Mouse (Mus musculus) thymus, postnatal 36 days (tissue): ENCODE measurements around the gene Cops3.
A peak's percentile ranks its signal among the peaks of the same experiment; 100 is the strongest.
"Not testable (repeated sequence)": the region's sequence is repeated elsewhere in the genome, so short reads cannot be mapped to it uniquely, and the experiment has no call there.

Source experiments
- DNase-seq, 2 experiments: peaks; one replicate each; pipeline ENCODE4 v3.0.0; 2022; ENCODE audit warnings: mixed read lengths in 2 of 2

Cops3 gene

DNA sequence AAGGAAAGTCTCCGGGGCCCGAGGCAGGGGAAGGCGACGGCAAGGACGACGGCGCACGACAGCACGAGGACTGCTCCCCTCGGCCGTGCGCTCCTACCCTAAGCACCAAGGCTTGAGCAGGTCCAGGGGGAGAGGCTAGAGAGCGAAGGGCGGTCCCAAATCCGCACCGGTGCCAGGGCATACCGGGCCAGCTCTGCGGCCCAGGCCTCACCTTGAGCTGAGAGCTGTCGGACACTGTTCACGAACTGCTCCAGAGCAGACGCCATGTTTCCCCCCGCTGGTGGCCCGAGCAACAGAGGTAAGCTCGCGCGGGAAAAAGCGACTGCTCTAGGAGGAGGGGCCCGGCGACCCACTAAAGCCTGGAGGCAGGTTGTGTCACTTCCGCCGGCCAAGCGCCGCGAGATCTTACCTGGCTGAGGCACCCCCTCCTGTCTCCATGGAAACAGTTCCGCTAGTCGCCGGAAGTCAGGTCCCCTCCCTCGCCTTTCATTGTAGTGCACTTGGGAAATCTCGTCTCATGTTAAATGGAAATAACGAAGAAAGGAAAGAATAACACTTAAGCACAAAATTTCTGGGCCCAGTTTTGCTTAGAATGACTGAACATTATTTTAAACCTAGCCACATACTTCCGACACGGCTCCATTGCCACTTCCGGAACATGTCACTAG, at the start of gene Cops3:
Gene Cops3 (minus strand): TSS at position 380 of the 668 bp plus-strand sequence.
- DNase-seq, result peak; percentile 90 to 96

GRCm38 (mm10) chr11:59888151-59888550, 48.5 kb upstream of the Cops3 start:
- no peak for DNase-seq

DNA sequence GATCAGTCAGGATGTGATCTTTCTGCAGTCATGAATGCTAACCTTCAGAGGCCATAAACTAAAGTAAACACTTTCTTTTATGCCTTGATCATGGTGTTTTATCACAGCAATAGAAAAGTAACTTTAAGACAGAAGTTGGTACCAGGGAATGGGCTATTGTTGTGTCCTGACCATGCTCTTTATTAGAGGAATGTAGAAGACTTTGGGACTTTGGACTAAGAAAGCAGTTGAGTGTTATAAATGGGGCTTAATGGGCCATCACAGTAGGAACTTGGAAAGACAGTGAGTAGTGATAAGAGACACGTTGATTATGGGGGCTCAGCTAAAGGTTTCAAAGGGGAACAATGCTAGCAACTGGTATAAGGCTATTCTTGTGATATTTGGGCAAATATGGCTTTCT, 47.3 kb upstream of the Cops3 start:
- no peak for DNase-seq

- DNase-seq, result peak; percentile 40 to 52
Observed at GRCm38 (mm10) chr11:59885217-59885986, 45.8 kb upstream of the Cops3 start.

DNA sequence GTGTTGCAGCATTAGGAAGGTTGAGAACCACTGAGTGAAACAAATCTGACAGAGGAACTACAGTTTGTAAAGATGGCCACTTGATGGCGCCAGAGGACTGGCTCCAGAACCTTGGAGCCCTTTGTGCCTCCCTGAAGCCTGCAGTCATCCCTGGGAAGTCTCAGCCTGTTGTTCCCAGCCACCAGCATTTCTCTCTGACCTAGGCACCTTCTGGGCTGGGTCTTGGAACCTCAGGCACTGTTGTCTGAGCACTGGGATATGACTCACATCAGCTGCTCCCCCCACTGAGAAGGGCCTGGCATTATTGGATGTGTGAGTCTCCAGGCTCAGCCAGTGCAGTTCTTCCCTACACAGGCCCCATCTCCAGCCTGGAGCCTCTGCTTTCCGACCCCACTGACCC, 40.4 kb upstream of the Cops3 start:
- DNase-seq, result peak; percentile 40 to 52

DNA sequence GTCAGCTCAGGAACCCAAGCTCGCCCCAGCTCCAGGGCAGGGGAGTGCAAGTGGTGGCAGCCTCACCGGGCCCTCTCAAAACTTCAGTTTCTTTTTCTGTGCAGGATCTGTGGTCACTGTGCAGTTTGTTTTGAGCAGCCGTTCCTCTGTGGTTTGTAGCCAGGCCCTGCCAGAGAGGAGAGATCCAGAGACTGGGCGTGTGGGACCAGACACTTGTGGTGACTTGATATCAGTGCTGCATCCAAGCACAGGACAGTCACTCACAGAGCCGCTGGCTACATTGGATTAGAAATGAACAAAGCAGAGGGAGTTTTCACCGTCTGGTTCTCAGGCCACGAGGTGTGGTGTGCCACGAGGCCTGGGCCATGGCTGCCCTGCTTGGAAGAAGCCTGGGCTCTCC, 32.5 kb upstream of the Cops3 start:
- DNase-seq, result no peak

GRCm38 (mm10) chr11:59864316-59864715, 24.7 kb upstream of the Cops3 start:
- DNase-seq, result no peak

- DNase-seq, result no peak
Observed at GRCm38 (mm10) chr11:59860467-59860866, 20.8 kb upstream of the Cops3 start.

- no peak for DNase-seq
Observed at GRCm38 (mm10) chr11:59852865-59853264, 13.2 kb upstream of the Cops3 start.

DNA sequence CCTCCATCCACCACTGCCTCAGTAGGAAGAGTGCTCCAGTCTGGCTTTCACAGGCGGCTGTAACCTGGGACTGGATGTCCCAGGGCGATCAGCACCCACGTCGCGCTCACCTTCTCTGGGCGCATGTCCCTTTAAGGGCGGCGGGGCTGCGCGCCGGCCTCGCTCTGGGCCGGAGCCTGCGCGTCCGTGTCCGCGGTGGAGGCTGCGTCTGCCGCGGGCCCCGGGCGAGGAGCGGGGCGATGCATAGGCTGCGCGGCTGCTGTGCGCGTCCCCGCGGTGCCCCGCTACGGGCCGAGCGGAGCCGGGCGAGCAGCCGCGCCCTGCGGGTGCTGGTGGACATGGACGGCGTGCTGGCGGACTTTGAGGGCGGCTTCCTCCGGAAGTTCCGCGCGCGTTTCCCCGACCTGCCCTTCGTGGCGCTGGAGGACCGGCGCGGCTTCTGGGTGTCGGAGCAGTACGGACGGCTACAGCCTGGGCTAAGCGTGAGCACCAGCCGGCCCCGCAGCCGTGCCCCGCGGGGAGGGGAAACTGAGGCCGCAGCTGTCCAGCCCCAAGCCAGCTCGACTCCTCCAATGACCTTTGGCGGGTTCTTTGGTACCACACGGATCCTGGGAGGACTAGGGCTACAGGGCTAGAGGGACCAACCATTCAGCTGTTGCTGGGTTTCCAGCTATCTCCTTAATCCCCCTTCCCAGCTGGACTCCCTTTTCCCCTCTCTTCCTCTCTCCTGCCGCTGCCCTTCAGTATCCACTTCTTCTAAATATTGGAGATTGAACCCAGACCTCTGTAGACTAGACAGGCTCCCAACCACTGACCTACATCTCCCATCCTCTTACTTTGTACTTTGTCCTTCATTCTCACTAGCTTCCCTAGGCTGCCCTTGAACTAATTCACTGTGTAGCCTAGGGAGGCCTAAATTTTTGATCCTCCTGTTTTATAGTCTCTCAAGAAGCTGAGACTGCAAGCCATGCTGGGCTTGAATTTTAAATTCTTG, 8.6 kb upstream of the Cops3 start:
- DNase-seq, result peak; percentile 69 to 70

DNA sequence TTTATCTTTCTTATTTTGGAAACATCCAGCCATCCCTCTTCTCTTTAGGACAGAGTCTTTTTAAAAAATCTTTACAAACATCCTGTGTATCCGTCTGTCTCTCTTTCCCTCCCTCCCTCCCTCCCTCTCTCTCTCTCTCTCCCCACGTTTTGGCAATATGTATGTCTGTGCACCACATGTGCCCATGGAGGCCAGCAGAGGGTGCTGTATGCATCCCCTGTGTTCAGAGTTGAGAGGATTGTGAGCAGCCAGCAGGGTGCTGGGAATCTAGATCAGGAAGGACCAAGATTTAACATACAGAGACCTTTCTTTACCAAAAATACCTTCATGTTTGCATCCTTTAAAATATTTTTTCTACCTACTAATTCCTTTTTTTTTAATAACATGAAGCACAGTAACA, 7.5 kb upstream of the Cops3 start:
- DNase-seq, result peak; percentile 62 to 70

- no peak for DNase-seq
Observed at GRCm38 (mm10) chr11:59846311-59846710, 6.7 kb upstream of the Cops3 start.

GRCm38 (mm10) chr11:59839008-59839458, 605 bp downstream of the Cops3 start, which contains the start of gene Nt5m:
Nt5m (plus strand) TSS chr11:59839447.
- peak; percentile 93 to 94 for DNase-seq

GRCm38 (mm10) chr11:59838426-59838825, 1.2 kb downstream of the Cops3 start:
- no peak for DNase-seq

GRCm38 (mm10) chr11:59837789-59838188, 1.8 kb downstream of the Cops3 start:
- not testable (repeated sequence) for DNase-seq

GRCm38 (mm10) chr11:59821625-59822024, 18.0 kb downstream of the Cops3 start:
- no peak for DNase-seq

- DNase-seq, result no peak
Observed at GRCm38 (mm10) chr11:59817916-59818315, 21.7 kb downstream of the Cops3 start.

DNA sequence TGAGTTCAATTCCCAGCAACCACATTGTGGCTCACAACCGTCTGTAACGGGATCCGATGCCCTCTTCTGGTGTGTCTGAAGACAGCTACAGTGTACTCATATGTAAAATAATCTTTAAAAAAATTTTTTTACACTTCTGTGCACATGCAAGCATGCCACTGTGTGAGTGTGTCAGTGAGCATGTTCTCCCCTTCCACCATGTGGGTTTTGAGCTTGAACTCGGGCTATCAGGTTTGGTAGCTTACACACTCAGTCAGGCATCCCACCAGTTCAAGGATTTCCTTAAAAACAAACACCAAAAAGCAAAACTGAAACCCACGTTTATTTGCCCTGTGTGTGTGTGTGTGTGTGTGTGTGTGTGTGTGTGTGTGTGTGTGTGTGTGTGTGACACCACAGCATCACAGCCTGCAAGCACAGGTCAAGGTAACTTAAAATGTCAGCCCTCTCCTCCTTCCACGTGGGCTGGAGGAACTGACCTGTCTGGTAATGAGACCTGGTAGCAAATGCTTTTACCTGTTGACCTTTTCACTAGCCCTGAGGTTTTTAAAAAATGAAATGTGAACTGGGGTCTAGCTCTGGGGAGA, 24.1 kb downstream of the Cops3 start:
- no peak for DNase-seq

- DNase-seq, result no peak
Observed at GRCm38 (mm10) chr11:59814936-59815335, 24.7 kb downstream of the Cops3 start.

- no peak for DNase-seq
Observed at GRCm38 (mm10) chr11:59814311-59814710, 25.3 kb downstream of the Cops3 start.

DNA sequence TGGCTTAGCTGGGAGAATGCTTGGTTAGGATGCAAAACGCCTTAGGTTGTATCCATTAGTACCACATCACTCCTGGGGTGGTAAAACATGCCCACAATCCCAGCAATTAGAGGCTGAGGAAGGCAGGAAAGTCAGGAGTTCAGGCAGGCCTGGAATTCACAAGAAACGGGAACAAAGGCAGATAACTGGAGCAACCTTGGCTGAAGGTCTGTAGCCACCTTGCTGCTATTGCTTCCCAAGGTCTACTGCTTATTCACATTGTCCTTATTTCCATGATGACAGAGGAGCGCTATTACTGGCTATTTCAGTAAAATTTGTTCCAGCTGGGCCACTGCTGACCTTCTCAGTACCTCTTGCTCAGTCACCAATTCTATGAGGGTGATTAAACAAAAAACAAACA, 26.4 kb downstream of the Cops3 start:
- no peak for DNase-seq

DNA sequence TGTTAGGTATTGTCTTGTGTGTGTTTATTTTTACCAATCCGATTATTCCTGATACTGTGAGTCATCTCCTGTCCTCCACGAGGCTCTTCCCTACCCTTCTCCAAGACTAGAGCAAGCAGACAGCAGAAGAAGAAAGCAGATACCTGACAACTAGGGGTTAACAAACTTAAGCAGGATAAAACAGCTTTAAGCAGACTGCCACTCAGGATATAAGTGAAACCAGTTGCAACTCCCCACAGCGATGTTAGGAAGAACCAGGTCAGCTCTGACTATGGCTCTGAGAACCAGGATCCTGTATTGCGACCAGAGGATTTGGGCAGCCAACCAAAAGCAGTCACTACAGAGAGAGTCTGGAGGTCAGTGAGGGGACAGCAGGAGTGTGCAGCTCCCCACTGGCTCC, 28.4 kb downstream of the Cops3 start:
- DNase-seq, result no peak
